Mouse (Mus musculus) cortical plate, adult 2 months (tissue): ENCODE measurements around the gene Myof.

ENCODE experiments used
- CTCF ChIP-seq: fragments of 200-500 bp; IDR thresholded peaks from 2 replicates; pipeline ENCODE4 v1.5.1; 2011; ENCODE audit warnings: mild to moderate bottlenecking, control low read depth, low read length; ENCODE audit not compliant: insufficient read depth; ENCODE audit errors: extremely low read depth
- POLR2A ChIP-seq: fragments of 200-500 bp; IDR thresholded peaks from 2 replicates; pipeline ENCODE4 v1.6.1; 2011; ENCODE audit warnings: mild to moderate bottlenecking, low read length, control low read depth; ENCODE audit not compliant: insufficient read depth; ENCODE audit errors: extremely low read depth

DNA sequence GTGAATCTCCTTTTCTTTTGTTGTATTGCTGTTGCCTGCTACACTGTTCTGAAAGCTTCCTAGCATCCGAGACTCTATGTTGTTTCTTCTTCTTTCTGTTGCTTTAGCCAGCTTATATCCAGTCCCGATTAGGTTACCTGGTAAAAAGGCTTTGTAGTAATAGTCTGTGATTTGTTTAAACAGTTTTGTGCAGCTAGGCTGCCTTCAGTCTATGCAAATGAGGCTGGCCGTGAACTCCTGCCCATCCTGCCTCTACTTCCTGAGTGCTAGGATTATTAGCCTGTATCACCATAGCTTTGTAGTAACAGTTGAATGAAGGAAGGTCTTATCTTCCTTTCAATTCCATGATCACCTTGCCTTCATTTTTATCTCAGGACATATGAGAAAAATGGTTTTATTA is 12.9 kb upstream of the Myof start:
- TF ChIP-seq CTCF, result no peak
- TF ChIP-seq POLR2A, result no peak
